Mouse (Mus musculus) hindbrain, embryonic 13.5 days (tissue): ENCODE measurements at regions not wholly inside any gene's neighbourhood (a gene's known extent, or its start where the extent isn't known, plus 50 kb on each side); places are given as distances from the start of the nearest gene placed in this dataset.

Experiments used
- ATAC-seq: fragments of 200-750 bp; cut with Nextera tagmentation; 2 replicates; pipeline ENCODE4 v1.8.0; 2017; ENCODE audit warnings: moderate TSS enrichment; ENCODE audit not compliant: low FRiP score
- H3K27ac ChIP-seq: fragments of 300-500 bp; sonication (generic); 2 replicates; pipeline ENCODE4 v1.5.1; 2015; ENCODE audit warnings: inconsistent platforms, mild to moderate bottlenecking, moderate library complexity
- H3K27me3 ChIP-seq: fragments of 300-500 bp; sonication (generic); 2 replicates; pipeline ENCODE4 v1.6.1; 2015; ENCODE audit warnings: mild to moderate bottlenecking, inconsistent platforms
- H3K36me3 ChIP-seq: fragments of 300-500 bp; sonication (generic); 2 replicates; pipeline ENCODE4 v1.6.1; 2015; ENCODE audit warnings: mild to moderate bottlenecking, inconsistent platforms
- H3K4me1 ChIP-seq: fragments of 300-500 bp; sonication (generic); replicated peaks from 2 replicates; pipeline ENCODE4 v1.6.1; 2015; ENCODE audit warnings: inconsistent platforms
- H3K4me2 ChIP-seq: fragments of 300-500 bp; sonication (generic); 2 replicates; pipeline ENCODE4 v1.6.1; 2015; ENCODE audit warnings: inconsistent platforms, mild to moderate bottlenecking, moderate library complexity
- H3K4me3 ChIP-seq: fragments of 300-500 bp; sonication (generic); 2 replicates; pipeline ENCODE4 v1.5.1; 2015; ENCODE audit warnings: mild to moderate bottlenecking, inconsistent platforms
- H3K9ac ChIP-seq: fragments of 300-500 bp; sonication (generic); 2 replicates; pipeline ENCODE4 v1.6.1; 2015; ENCODE audit warnings: mild to moderate bottlenecking, inconsistent platforms
- H3K9me3 ChIP-seq: fragments of 300-500 bp; sonication (generic); 2 replicates; pipeline ENCODE4 v1.6.1; 2016; ENCODE audit warnings: inconsistent platforms
- WGBS: fragments of 180-500 bp; shearing (Covaris S2); methylation state at CpG from one replicate; pipeline ENCODE4 v1.1.7; 2015; 5-methylcytosine and 5-hydroxymethylcytosine counted together

DNA sequence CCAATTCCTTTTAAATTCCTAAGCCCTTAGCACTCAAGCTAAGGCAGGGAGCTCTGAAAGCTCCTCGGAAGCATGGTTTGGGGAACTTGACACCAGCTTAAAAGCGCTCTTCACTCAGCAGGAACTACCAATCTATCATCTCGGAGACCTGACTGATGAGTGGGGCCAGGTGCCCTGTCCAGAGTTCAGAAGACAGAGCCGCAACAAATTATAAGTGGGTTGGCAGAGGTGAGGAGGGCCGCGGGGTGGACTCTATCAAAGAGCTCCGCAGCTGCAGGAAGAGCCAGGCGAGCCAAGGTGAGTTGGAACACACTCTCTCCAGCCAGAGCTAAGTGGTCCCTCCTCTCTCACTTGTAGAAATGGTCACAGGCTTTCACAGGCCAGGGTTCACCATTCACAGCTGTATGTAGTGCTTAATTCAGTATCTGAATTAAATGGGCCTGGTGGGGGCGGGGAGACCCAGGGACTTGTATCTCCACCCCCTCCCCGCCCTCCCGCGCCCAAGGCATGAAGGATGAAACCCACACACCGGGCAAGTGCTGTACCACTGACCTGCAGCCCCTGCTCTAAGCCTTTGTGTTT, 180.8 kb downstream of the Stim2 start:
- ATAC-seq = no peak
- no peaks in the 10 kb centered on the region for H3K36me3 ChIP-seq

DNA sequence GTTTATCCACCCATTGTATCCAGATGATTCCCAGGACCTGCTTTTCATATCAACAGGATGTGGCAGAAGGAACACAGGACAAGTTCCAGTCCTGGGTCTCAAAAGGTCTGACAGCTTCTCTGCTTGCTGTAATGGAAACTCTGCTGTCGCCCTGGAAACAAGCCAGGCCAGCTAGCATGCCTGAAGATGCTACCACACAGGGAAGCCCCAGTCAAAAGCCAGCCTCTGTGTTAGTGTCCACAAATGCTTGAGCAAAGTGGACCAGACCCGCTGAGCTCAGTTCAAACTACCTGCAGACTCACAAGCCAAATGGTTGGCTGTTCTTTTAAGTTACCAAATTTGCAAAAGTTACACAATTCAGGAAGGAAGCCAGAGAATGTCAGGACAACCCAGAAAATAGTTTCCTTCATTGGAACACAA, 181.9 kb downstream of the Stim2 start:
- ATAC-seq = no peak
- Histone ChIP-seq H3K27me3 (no peaks in the 10 kb centered on the region), H3K27ac (peak overlapping the region; percentile 66), H3K9ac (no peak overlapping the region), H3K4me1 (peaks cover 30% of the 10 kb centered on the region), H3K9me3 (no peaks in the 10 kb centered on the region), H3K4me2 (no peak overlapping the region), H3K4me3 (no peak overlapping the region), H3K36me3 (no peaks in the 10 kb centered on the region)
- 21% methylated on average over 2 of the region's 2 CpGs for WGBS

More for the DNA sequence above, 180.8 kb downstream of the Stim2 start:
- H3K4me2 ChIP-seq = no peak overlapping the region
- no peaks in the 10 kb centered on the region for H3K9me3 ChIP-seq
- no peak overlapping the region for H3K9ac ChIP-seq
- H3K27ac ChIP-seq = 0 out of 2 replicates have a peak overlapping the region, but pooled peaks have one; percentile 19
- no peaks in the 10 kb centered on the region for H3K27me3 ChIP-seq
- peaks cover 30% of the 10 kb centered on the region for H3K4me1 ChIP-seq
- WGBS = 55% methylated on average over 13 of the region's 13 CpGs
- H3K4me3 ChIP-seq = no peak overlapping the region

DNA sequence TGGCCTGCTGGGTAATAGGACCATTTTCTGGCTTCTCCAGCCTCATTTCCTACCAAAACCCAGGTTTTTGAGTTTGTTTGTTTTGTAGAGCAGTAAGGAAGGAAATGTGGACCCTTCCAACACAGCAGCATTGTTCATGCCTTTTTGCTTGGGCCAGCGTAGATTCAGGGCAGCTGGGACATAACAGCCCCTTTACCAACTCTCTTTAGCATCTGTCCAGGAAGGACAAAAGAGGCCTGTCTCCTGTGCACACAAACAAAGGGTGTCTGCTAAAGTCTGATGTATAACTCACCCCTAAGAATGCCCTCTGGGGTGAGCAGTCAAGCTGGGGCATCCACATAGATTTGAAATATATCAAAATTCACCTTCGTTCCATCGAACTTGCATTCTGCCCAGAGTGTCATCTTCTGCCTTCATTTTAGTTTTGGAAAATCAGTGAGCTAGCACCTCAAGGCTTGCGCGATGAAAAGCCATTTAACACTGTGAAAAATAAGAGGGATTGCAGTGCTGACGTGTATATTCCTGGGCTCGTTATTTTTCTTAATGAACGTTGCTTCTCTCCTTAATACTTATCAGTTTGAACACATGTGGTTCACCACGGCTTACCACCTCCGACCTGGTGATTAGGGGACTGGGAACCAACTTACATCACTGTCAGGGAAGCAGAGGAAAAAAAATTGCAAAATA, 182.5 kb downstream of the Stim2 start:
- peak overlapping the region; percentile 66 for H3K27ac ChIP-seq

DNA sequence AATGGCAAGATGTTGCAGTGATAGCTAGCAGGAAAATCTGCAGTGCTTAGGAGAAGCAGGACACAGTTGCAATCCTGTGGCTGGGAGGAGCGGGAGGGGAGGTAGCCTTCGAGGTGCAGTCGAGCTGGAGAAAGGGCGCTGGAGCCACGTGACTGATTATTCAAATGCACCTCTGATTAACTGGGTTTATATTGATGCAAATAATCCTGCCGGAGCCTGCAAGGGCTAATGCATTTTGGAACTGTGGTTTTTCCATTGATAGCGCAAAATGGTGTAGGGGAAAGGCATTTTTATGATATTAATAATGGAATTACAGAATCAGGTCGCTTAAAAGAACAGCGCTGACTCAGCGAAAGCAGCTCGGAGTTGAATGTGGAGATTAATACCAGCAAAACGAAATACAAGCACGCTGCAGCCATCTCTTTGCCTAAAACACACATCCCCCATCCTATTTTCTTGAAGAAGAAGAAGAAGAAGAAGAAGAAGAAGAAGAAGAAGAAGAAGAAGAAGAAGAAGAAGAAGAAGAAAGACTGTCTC, 183.1 kb downstream of the Stim2 start:
- H3K9ac ChIP-seq = peak overlapping the region; percentile 44; the same call in 1 of the 2 replicates
- H3K4me2 ChIP-seq = peak overlapping the region; percentile 47
- H3K36me3 ChIP-seq = no peaks in the 10 kb centered on the region
- peak overlapping the region; percentile 66 for H3K27ac ChIP-seq
- WGBS = 18% methylated on average over 13 of the region's 13 CpGs
- peak overlapping the region; percentile 14; the same call in 1 of the 2 replicates for H3K4me3 ChIP-seq
- H3K4me1 ChIP-seq = peaks cover 35% of the 10 kb centered on the region
- no peaks in the 10 kb centered on the region for H3K27me3 ChIP-seq
- peak; percentile 62 for ATAC-seq
- no peaks in the 10 kb centered on the region for H3K9me3 ChIP-seq

More for the DNA sequence above, 182.5 kb downstream of the Stim2 start:
- no peaks in the 10 kb centered on the region for H3K9me3 ChIP-seq
- 24% methylated on average over 10 of the region's 10 CpGs for WGBS
- peak overlapping the region; percentile 47 for H3K4me2 ChIP-seq
- H3K36me3 ChIP-seq = no peaks in the 10 kb centered on the region
- peaks cover 30% of the 10 kb centered on the region for H3K4me1 ChIP-seq
- peak; percentile 38; the same call in 1 of the 2 replicates for ATAC-seq
- H3K9ac ChIP-seq = peak overlapping the region; percentile 44; the same call in 1 of the 2 replicates
- peak overlapping the region; percentile 14; the same call in 1 of the 2 replicates for H3K4me3 ChIP-seq
- H3K27me3 ChIP-seq = no peaks in the 10 kb centered on the region

DNA sequence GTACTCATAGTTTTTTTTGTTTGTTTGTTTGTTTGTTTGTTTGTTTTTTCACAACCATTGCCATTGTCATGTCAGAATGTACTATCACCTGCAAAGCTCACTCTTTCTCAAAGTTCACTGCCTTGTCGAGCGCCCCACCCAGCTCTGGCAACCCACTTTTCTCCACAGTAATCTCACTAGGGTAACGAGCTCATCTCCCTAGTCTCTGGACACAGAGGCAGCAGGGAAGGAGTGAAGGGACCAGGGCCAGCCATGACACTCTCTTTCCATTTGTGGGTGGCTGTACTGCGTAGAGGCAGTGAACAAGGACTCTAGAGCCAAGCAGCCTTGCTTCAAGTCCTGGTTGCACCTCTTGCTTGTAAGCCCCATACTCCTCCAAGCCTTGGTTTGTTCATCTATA, 184.5 kb downstream of the Stim2 start:
- Histone ChIP-seq H3K27ac (no peak overlapping the region), H3K36me3 (no peaks in the 10 kb centered on the region), H3K27me3 (no peaks in the 10 kb centered on the region), H3K9me3 (no peaks in the 10 kb centered on the region), H3K4me2 (no peak overlapping the region), H3K4me3 (no peak overlapping the region), H3K9ac (no peak overlapping the region), H3K4me1 (peaks cover 37% of the 10 kb centered on the region)
- 98% methylated on average over 4 of the region's 4 CpGs for WGBS
- ATAC-seq = no peak

DNA sequence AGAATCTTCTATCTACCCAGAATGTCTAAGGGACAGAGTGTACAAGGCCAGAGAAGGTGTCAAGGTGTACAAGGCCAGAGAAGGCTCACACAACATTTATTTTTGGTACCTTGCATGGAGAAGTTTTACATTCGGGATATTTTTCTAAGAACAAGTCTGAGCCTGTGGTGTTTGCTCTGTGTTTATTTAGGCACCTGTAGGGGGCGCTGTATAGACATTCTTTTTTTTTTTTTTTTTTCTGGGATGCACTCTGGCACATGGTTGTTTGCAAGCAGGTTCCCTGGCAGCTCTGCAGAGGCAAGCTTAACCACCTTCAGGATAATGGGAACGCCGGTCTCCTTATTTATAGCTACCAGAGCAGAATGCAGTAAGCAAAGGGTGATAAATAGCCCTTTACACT, 187.4 kb downstream of the Stim2 start:
- Histone ChIP-seq H3K4me2 (no peak overlapping the region), H3K9me3 (no peaks in the 10 kb centered on the region), H3K27ac (peak overlapping the region; percentile 62), H3K4me1 (peaks cover 22% of the 10 kb centered on the region), H3K36me3 (no peaks in the 10 kb centered on the region), H3K27me3 (no peaks in the 10 kb centered on the region), H3K9ac (no peak overlapping the region), H3K4me3 (no peak overlapping the region)
- no peak for ATAC-seq
- WGBS = 50% methylated on average over 4 of the region's 4 CpGs

DNA sequence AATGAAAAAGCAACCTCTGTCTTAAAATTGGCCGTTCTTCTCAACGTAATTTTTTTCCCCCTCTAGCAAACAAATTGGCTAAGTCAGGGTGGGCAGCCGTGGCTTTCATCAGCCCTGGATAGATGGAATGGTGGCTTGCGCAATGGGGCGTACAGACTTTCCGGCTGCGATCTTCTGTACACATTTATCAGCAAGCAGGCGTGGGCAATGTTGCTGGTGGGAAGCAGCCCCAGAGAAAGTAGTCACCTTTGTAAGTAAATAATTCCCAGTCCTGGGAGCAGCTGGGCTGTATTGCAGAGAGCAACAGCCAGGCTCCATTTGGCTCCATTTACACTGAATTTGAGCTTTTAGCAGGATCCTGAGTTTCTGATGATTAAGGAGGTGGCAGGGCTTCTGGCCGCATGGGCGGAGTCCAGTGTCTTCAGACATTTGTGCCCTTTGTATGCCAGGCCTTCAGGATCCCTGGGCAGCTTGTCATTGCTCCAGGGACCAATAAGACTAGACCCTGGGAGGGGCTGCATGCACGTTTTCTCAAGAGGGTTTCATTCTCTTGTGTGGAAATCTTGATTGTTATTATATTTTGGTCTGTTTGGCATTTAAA, 187.9 kb downstream of the Stim2 start:
- Histone ChIP-seq H3K9me3 (no peaks in the 10 kb centered on the region), H3K36me3 (no peaks in the 10 kb centered on the region), H3K9ac (no peak overlapping the region), H3K4me1 (peaks cover 17% of the 10 kb centered on the region), H3K4me3 (no peak overlapping the region), H3K27ac (peak overlapping the region; percentile 62), H3K4me2 (no peak overlapping the region), H3K27me3 (no peaks in the 10 kb centered on the region)
- peak; percentile 46; the same call in 1 of the 2 replicates for ATAC-seq
- 65% methylated on average over 11 of the region's 11 CpGs for WGBS

DNA sequence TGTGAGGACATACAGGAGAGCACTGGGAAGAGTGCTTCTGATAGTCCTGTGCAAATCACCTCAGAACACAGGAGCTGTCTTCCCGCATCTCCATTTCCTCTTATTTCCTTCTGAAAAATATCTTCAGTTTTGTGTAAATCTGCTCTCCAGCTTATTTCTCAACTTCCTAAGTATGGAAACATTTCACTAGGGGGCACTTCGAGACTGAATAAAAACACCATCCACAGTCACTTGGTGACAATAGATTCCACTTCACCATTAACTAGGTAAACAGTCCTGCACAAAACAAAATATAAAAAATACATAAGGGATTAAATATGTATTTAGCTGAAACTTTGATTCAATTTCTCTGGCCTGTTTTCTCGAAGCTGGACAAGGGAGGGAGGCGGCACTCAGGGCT, 193.4 kb downstream of the Stim2 start:
- 83% methylated on average over 4 of the region's 4 CpGs for WGBS
- H3K27ac ChIP-seq = no peak overlapping the region
- no peak overlapping the region for H3K4me2 ChIP-seq
- H3K9me3 ChIP-seq = no peaks in the 10 kb centered on the region
- H3K27me3 ChIP-seq = no peaks in the 10 kb centered on the region
- no peaks in the 10 kb centered on the region for H3K36me3 ChIP-seq
- H3K4me3 ChIP-seq = no peak overlapping the region
- no peak for ATAC-seq
- H3K4me1 ChIP-seq = peaks cover 3% of the 10 kb centered on the region; the same call in 1 of the 2 replicates
- no peak overlapping the region for H3K9ac ChIP-seq

DNA sequence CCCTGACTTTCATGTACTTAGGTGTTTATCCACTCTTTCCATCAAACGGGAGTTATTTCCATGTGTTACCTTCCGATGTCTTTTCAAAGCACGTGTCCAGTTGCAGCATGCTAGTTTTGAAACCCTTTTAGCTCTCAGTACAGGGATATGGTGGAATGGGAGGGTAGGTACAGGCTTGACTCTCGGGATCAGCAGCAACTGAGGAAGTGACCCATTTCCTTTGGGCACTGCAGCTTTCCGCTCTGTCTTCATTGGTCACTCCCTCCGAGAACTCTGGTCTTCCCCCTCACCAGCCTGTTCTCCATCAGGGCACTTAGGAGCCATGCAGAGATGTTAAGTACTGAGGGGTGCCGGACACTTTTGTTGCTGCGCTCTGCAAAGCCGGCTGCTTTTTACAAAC, 196.5 kb downstream of the Stim2 start:
- H3K9ac ChIP-seq = no peak overlapping the region
- no peak overlapping the region for H3K4me2 ChIP-seq
- peaks cover 3% of the 10 kb centered on the region; the same call in 1 of the 2 replicates for H3K4me1 ChIP-seq
- no peak for ATAC-seq
- H3K27ac ChIP-seq = no peak overlapping the region
- H3K27me3 ChIP-seq = no peaks in the 10 kb centered on the region
- H3K36me3 ChIP-seq = no peaks in the 10 kb centered on the region
- no peak overlapping the region for H3K4me3 ChIP-seq
- 78% methylated on average over 9 of the region's 9 CpGs for WGBS
- no peaks in the 10 kb centered on the region for H3K9me3 ChIP-seq

DNA sequence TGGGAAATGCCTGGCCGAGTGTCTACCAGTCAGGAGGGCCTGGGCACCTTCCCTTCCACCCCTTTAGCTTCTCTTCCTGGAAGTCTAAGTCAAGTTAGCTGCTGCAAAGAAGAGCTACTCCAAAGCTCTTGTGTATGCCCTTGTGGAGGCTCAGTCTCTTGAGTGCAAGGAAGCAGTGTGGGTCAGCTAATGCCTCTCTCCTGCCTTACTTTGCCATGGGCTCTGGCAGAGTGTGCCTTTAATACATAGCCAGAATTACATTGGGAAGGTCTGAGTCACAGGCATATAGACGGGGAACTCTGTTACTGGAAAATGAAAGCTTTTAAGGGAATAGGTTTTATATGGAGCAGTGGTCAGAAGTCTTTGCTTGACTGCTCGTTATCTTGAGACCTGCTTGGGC, 201.7 kb downstream of the Stim2 start:
- H3K36me3 ChIP-seq = no peaks in the 10 kb centered on the region
- H3K9me3 ChIP-seq = no peaks in the 10 kb centered on the region
- H3K4me2 ChIP-seq = no peak overlapping the region
- H3K4me3 ChIP-seq = no peak overlapping the region
- no peak overlapping the region for H3K27ac ChIP-seq
- H3K9ac ChIP-seq = no peak overlapping the region
- ATAC-seq = no peak
- 80% methylated on average over 3 of the region's 3 CpGs for WGBS
- no peaks in the 10 kb centered on the region for H3K27me3 ChIP-seq
- peaks cover 7% of the 10 kb centered on the region for H3K4me1 ChIP-seq

DNA sequence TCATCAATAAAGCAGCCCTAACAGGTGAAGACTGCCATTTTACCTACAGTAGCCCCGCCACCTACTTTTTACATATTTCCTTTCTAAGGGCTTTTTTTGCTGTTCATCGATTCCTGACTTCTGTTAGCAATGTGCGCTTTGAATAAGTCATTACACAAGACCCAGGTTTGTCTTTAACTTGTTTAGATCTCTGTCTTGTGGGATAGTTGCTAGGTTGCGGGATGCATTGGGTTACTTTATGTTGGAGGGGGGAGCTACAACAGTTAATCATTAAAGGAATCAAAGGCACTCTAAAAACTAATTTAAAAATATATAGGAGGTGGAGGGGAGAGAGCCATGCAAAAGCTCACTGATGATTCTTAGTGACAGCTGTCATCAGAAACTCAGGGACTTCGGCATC, 202.3 kb downstream of the Stim2 start:
- no peaks in the 10 kb centered on the region for H3K27me3 ChIP-seq
- WGBS = 90% methylated on average over 5 of the region's 5 CpGs
- no peak for ATAC-seq
- H3K9ac ChIP-seq = no peak overlapping the region
- no peak overlapping the region for H3K27ac ChIP-seq
- no peaks in the 10 kb centered on the region for H3K36me3 ChIP-seq
- no peaks in the 10 kb centered on the region for H3K9me3 ChIP-seq
- H3K4me2 ChIP-seq = no peak overlapping the region
- no peak overlapping the region for H3K4me3 ChIP-seq
- H3K4me1 ChIP-seq = peaks cover 4% of the 10 kb centered on the region; the same call in 1 of the 2 replicates

DNA sequence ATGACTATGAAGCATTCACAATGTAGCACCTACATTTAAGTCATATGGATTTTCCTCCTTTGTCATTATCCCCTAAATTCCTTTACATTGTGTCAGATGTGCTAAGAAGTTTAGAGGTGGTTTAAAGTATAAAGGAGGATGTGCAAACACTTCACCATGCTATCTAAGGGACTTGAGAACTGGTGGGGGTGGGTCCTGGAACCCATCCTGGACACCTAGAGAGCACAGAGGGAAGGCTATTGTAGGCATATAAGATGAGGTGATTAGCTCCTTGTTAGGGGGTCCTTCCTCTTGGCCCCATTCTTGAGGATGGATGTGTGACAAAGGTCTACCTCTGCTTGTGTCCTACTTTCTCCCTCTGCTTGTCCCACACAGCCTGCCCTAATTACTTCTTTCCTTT, 213.2 kb downstream of the Stim2 start:
- no peaks in the 10 kb centered on the region for H3K9me3 ChIP-seq
- no peaks in the 10 kb centered on the region for H3K27me3 ChIP-seq
- H3K4me2 ChIP-seq = no peak overlapping the region
- no peak for ATAC-seq
- no peaks in the 10 kb centered on the region for H3K36me3 ChIP-seq
- no peaks in the 10 kb centered on the region for H3K4me1 ChIP-seq
- H3K27ac ChIP-seq = no peak overlapping the region
- no peak overlapping the region for H3K9ac ChIP-seq
- H3K4me3 ChIP-seq = no peak overlapping the region
